Mouse (Mus musculus) cerebellum, adult 8-10 months (tissue): Measurements from ENCODE around the gene Maml2.

Experiments used
- DNase-seq: peaks from one replicate; pipeline ENCODE4 v3.0.0; 2022

Maml2 gene

DNA sequence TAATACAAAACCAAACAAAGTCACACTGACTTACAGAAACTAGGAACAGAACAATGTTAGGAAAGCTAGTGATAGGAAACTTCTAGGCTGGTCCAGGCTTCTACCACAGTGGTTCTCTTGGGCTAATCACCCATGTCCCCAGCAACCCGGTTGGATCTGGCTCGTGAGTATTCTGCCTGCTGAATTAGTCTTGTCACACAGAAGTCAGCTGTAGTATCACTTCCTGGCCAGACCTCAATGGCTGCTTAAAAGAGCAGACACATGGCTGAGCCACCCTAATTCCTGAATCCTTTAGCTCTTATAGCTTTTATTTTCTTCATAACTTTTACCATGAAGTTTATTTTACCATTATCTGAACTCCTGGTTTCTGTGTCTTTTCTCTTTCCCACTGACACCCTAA lies 13.3 kb downstream of the Maml2 start:
- no peak for DNase-seq

DNA sequence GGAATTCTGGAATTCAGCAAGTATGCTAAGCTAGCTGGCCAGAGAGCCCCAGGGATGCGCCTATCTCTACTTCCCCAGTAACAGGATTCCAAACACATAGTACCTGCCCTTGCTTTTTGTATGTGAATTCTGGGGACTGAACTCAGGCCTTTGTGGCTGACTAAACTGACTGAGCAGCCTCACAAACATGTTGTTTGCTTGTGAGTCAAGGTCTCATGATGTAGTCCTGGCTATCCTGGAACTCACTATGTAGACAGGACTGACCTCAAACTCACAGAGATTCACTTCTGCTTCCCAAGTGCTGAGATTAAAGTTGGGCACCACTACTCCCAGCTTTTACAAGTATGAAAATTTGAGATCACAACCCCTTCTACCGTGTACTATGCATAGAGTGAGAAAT lies 16.2 kb downstream of the Maml2 start:
- DNase-seq, result no peak

DNA sequence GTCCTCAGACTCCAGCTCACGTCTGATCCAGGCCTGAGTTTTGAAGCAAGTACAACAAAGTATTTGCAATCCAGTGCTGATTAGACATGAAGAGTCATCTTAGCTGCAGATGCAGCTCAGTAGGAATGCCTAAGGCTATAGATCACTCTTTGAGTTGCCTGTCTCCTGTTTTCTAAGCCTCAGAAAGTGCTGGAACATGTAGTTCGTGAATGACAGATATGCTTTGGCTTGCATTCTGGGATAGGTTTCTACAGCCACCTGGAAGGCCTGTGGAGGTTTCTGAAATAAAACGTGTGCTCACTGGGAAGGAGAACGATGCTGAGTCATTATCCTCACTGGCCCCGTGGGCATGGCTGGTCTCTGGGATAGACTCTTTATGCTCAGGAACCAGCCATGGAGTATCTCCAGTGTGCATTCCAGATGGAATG lies 16.8 kb downstream of the Maml2 start:
- DNase-seq, result no peak

DNA sequence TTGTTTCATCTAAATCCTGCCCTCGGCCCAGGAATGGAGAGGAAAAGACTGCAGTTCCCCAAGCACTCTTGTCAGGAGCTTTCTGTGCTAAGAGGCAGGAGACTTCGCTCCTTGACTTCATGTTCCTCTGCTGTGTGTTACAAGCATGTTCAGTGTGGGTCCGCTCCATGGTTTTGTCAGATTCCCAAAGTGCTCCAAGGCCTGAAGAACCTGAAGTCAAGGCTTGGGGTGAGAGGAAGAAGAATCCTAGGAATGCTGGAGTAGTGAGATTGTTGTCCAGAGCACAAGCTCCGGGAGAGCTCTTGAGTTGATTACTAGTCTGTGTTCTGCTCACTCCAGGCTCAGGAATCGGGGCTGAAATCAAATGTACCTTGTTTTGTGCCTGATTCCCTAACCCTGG lies 17.6 kb downstream of the Maml2 start:
- DNase-seq, result no peak

DNA sequence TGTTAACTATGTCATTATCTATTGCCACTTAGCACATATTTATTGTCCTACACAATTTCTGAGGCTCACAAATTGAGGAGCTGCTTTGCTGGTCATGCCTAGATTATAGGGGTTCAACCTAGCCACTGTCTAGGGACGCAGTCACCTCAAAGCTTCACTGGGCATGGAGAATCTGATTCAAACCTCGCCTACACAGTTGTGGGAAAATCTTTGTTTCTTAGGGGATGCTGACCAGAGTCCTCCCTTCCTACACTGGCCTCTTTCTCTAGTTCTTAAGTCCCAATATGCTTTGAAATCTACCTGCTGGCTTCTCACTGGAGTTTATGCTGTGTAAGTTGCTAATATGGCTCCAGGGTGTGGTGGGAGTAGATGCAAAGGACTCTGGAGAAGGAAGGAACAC lies 21.8 kb downstream of the Maml2 start:
- DNase-seq, result no peak

DNA sequence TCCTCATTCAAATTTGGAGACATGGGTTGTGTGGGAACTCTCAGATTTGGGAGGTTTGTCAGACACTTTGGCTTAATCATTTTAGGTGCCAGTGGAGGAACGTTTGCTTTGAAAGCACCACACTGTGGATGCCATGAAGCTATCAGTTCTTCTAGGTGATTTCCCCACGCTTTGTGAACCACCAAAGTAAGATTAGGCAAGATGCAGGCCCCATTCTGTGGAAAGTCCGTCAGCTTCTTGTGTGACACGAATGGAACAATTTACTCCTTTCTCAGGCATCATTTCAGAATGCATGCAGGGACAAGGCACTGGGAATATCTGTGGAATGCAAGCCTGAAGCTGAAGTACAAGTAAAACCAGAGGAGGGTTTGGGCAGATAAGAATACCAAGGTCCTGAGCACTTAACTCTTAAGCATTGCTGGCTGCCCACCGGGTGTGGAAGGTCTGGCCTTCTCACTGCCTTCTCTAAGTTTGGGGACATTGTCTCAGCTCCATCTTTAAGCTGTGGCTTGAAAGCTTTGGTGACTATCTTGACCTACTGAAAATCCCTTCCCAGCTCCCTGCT lies 23.1 kb downstream of the Maml2 start:
- DNase-seq, result no peak

DNA sequence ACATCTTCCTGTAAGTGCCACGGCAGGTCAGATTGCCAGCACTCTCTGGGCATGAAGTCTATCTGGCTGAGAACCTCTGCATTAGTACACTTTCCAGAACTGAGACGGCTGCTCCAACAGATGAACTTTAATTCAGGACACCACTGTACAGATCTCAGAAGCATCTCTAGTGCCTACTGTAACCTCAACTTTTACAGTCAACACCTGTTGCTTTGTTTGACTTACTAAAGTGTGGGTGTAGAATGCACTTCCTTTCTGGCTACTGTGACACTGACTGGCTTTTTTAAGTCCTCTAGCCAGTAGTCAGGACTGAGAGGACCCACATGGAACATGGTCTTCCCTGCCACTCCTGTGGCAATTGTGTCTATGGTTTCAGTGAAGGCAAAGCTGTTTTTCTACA lies 25.3 kb downstream of the Maml2 start:
- DNase-seq, result no peak

DNA sequence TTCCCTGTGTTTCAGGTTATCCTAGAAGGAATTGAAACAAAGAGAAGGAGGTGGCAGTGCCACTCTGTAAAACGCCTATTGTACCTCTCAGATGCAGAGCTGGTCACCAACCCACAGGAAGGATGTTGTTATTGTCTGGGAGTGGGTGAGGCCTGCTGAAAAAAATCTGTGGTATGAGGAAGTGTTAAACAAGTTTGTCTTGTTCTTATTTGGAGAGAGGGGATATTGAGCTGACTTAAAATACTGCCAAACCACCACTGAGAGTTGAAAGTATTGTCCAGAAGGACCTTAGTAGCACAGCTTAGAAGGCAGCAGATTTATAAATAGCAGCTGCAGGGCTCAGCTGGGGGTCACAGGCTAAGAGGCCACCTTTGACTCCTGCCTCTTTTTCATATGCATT lies 25.9 kb downstream of the Maml2 start:
- DNase-seq, result no peak

DNA sequence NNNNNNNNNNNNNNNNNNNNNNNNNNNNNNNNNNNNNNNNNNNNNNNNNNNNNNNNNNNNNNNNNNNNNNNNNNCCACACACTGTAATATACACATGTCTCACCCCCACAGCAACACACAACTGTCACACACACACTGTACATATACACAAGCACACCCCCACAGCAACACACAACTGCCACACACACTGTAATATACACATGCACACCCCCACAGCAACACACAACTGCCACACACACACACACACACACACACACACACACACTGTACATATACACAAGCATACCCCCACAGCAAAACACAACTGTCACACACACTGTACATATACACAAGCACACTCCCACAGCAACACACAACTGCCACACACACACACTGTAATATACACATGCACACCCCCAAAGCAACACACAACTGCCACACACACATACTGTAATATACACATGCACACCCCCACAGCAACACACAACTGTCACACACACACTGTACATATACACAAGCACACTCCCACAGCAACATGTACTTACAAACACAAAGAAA lies 116.5 kb downstream of the Maml2 start:
- DNase-seq, result no peak

DNA sequence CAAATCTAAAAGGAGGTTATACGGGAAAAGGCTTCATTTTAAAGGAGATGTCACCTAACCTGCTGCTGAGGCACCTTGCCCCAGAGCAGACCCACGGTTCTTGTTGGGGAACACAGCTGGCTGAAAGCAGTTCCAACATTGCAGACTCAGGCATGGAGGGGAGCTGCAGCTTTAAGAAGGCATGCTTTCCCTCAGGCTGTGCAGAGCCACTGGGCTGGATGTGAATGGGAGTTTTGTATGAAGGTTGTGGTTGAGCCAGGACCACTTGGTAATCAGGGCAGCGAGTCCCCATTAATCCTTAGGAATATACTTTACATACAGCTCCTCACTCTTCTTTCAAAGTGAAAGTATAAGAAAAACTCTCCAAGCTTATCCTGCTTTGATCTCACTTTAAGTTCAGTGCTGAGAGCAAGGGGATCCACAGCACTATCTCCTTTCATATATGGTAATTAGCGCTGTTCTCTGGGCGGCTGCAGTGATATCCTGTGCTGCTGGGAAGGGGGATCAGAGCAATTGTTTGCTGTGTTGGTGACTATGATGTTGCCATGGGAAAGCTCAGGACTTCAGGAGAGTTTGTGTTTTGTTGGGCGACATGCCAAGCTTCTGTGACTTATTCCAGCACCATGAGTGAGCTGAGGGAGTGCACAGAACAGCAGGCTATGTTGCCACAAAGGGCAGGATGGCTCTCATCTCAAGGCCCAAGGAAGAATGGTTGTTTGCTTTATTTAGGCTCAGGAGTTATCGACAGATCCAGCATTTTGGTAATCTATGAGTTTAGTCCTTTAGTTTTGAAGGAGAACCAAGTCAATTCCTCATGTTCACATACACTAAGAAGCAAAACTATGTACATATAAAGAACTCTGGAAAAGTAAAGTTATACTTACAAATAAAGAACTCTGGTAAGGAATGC lies 127.5 kb downstream of the Maml2 start:
- DNase-seq, result peak; percentile 28

DNA sequence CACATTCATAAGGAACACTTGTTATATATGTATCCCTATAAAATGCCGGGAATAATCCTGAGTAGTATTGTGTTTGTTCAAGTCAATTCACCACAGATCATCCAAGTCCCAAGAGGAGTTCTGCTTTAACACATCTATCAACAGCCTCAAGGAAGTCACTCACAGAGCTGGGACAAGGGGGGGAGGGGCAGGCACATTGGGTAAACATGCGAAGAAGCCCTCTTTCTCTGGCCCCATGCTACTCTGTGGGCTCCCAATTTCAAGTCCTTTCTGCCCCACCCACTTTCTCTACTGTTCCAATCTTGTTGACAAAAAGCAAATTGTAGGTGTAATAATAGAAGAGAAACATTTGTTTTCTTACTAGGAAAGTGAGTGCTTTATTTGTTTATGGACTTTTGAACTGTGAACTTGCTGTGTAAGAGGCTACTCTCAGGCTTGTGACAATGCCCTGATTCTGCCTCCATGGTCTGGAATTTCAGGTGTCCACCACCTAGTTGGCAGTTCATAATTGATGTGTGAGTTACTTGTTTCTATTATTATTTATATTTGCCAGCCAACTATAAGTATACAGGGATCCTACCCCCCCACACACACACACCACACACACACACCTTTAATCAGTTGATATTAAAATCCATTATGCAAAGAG lies 131.8 kb downstream of the Maml2 start:
- DNase-seq, result no peak

DNA sequence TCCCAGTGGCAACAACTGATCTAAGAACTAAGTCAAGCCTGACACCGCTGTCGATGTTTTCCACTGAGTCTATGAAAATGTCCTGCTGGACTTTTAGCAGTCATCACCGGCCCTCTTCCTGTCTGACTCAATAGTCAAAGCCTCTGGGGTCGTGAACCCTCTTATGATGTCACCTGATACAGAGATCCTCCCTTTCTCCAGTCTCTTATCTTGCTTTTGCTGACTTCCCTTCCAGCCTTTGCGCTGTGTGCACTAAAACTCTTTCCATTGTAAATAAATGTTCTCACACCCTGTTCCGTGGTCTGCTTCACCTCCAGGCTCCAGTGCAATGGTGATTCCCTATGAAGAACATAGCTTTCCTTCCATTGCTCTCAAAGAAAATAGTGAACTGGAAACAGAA lies 132.5 kb downstream of the Maml2 start:
- no peak for DNase-seq

DNA sequence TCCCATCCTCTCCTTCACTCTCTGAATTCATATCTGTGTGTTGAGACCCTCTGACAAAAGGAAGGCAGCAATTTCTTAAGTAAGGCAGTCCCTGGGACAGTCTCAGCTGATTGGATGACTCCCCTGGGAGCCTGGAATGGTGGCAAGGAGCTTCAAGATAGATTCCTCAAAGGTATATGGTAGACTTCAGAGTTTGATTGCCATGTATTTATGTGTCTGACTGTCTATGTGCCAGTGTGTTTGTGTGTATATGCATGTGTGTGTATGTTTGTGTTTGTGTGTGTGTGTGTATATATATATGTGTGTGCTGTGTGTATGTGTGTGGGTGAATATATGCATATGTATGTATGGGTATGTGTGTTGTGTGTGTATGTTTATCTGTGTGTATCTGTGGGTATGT lies 133.0 kb downstream of the Maml2 start:
- DNase-seq, result no peak

DNA sequence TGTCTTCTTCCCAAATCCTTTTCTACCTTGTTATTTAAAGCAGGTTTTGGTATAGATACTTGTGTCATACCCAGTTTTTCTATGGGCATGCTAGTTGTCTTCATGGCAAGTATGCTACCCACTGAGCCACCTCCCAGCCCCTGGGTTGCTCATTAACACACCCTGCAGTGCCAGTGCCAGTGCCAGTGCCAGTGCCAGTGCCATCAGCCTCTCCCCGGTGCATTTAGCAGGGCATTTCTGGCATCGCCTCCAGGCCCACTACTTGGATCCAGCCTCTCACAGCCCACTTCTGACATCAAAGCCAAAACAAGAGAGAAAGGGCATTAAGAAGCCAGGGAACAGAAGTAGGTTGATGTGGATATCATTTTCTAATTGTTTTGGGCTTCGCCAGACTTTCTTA lies 133.9 kb downstream of the Maml2 start:
- no peak for DNase-seq

DNA sequence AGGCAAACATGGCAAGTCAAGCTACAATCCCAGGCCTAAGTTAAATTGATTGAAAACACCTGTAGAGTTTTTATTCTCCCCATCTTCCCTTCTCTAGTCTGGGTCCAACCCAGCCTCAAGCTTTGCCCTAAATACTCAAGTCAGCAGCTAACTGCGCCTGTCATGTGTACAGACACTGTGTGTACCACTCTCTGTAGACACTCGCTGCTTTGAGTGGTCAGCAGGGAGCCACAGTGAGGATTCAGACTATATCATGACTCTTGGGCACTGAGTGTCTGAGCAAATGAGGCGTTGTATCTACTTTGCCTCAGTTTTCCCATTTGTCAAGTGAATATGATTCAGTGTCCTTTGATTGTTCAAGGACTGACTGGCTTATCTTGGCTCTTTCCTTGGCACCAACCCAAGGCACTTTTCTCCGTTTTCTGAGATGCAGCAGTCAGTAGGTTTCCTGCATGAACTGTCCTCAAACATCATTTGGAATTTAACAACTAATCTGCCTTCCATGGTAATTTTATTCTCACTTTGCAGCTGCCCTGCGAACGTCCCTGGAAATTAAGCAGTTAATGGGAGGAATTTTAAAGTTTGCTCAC lies 135.8 kb downstream of the Maml2 start:
- DNase-seq, result no peak

DNA sequence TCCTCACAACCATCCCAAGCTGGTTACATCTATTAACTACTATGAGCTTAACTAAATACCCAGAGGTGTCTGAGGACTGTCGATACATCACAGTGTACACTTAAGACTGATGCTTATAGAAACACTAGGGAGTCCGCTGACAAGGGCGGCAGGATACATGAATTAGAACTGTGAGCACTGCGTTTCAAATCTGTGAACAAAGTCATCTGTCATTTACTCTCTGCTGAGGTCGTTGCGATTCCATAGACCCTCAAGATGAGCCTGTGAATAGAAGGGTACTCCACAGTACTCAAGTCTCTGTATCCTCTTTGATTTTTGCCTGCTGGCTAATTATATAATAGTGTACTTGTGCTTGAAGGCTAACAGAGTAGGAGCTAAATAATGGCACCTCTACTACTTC lies 143.2 kb downstream of the Maml2 start:
- no peak for DNase-seq

DNA sequence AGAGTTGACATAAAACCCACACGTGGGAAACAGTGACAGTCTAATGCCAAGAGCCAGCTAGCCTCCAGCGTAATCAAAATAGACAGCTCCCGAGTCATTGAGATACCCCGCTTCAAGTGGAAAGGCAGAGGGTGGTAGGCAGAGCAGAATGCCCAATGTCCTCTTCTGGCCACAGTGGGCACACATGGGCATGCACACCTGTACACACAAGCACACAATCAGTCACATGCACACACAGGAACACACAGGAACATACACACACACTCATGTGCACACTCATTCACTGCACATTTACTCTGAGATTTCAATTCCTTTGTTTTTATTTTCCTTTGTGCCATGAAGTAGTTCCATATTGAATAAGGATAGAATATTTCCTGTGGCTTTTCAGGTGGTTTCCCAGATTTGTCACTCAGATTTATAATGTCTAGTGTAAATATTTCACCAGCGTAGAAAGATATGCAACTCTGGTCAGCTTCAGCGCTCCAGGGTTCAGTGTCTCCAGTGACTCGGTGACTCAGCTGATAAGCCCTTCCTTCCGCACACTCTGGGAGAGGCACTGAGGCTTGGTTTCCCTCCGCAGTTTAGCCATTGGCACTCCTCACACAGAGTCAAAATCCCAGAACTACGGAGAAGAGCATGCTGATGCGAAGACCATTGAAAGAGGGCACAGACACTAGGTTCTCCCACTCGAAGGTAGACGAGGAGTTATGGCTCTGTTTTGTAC lies 144.4 kb downstream of the Maml2 start:
- DNase-seq, result no peak

DNA sequence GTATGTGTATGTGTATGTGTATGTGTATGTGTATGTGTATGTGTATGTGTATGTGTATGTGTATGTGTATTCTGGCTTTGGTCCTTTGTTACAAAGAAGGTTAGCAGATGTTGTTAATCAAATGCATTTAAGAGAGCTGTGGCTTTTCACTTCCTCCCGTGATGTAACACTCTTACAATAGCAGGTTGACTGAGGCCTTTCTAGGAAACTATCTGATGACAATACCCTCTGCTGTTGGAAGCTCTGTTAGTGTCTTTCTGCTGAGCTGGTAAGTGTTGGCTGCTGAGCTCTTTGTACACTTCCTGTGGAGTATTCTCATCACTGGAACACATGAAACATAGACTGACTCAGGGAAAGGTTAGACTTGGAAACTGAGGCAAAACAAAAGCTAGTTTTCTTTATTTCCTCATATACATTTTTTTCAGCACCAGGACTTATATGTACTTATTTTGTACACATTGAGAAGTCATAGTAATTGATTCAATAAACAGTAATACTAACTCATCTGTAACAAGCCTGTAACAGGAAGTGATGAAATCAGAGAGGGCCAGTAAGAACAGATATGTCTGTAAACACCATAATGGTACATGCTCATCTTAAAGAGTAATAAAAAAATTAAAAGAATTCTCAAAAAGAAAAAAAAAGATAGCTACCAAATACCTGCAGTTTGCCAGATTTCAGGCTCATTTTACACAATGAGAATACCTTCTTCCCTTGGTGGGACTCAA lies 145.9 kb downstream of the Maml2 start:
- DNase-seq, result no peak

DNA sequence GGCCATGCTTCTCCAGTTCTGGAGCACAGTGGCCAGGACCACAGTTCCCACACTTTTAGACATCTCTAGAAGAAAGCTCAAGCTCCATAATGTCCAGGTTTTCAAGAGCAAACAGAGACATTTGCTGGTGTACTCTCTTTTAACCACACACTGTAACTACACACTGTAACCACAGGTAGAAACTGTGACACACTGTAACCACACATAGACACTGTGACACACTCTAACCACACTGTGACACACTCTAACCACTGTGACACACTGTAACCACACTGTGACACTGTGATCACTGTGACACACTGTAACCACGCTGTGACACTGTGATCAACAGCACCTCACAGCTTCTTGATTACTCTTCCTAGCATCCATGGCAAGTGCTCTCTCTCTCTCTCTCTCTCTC lies 148.5 kb downstream of the Maml2 start:
- no peak for DNase-seq

DNA sequence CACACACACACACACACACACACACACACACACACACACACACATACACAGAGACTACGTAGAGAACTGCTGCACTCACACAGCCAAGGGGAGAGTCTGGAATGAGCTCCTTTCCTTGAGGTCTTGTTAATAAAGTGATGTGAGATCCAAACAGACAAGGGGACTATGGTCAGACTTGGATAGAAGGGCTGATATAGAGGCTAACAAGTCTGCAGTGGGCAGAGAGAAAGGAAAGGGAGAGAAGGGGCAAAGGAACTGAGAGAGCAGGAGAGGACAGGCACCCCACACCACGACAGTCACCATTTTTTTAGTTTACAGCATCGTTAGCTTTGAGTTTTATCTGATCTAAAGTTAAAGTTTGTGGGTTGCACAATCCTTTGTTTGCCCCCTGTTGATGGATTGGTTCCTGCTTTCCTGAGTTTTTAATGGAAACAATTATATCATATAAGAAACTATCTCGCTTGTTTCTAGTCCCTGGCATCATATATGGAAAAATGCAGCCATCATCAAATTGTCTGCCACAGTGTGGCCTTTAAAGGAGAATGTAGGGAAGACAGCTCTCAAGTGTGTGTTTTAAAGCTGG lies 149.0 kb downstream of the Maml2 start, which contains the start of gene Gm17571:
Gm17571 (minus strand) TSS at position 51 of the 583 bp plus-strand sequence.
- no peak for DNase-seq

DNA sequence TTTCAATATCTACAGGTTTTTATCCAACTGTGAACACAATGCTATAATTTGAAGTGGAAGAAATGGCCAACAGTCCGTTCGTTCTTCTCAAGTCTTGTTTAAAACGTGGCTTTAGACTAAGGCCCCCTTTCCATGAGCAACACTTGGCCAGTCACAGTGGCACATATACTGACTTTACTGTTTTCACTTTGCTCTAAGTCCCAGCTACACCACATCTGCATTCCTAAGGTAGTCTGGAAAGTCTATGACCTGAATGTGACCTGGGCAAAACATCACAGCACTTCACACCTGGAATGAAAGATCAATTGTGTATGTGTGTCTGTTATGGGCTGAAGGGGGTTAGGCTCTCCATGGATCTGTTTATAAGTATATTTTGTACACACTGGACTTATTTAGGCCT lies 151.0 kb downstream of the Maml2 start:
- DNase-seq, result no peak
